Mouse (Mus musculus): ENCODE data around the gene Tmem129. TPM values are rescaled to one million over a fixed set of nuclear protein-coding genes. Genes with fewer than 3 reads are reported as not detected.

Gene Tmem129
- polyA plus RNA-seq, 1 experiment: 50.1 TPM

DNA sequence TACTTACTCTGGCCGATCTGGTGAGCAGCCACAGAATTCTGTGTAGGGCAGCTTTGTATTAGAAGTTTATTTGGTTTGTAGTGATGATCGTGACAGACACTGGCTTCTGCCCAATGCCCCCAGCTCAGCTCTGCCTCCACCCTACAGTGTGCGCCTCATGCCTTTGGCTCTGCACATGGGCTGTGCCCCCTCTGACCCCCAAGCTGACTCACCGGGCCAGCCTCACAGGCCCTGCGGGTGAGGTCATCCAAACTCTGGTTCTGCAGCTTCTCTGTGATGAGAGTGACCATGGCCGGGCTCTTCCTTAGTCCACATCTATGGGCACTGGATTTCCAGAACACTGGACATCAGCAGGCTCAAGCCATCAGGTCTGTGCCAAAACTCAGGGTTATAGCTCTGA is 43.8 kb downstream of the Tmem129 start:
- no peak overlapping the region for H3K4me3 ChIP-seq (replicated peaks; ENCODE audit: insufficient read depth, low read depth, low read length)
- DNase-seq: no peak
- H3K4me1 ChIP-seq (ENCODE audit: control insufficient read depth, insufficient read depth, low read length): peaks cover 20% of the 10 kb centered on the region
- no peaks in the 10 kb centered on the region for H3K27me3 ChIP-seq (ENCODE audit: control insufficient read depth, insufficient read depth, low read length)
- WGBS: 81% methylated on average over 6 of the region's 6 CpGs
- no peak for TF ChIP-seq POLR2A (IDR thresholded peaks at IDR 0.05; ENCODE audit: borderline replicate concordance, insufficient read depth, low read length)
- TF ChIP-seq CTCF (IDR thresholded peaks at IDR 0.05; ENCODE audit: borderline replicate concordance, insufficient read depth, low read depth, low read length): no peak
- no peak overlapping the region for H3K27ac ChIP-seq (ENCODE audit: insufficient read depth, low read length)

- 13% methylated on average over 1 of the region's 1 CpGs for WGBS
- Histone ChIP-seq H3K4me3 (replicated peaks; ENCODE audit: insufficient read depth, low read depth, low read length) (no peak overlapping the region), H3K27ac (ENCODE audit: insufficient read depth, low read length) (no peak overlapping the region; the same call in 1 of the 2 replicates), H3K27me3 (ENCODE audit: control insufficient read depth, insufficient read depth, low read length) (no peaks in the 10 kb centered on the region), H3K4me1 (ENCODE audit: control insufficient read depth, insufficient read depth, low read length) (peaks cover 19% of the 10 kb centered on the region)
- peak; percentile 41 to 52 for DNase-seq
- TF ChIP-seq CTCF (IDR thresholded peaks at IDR 0.05; ENCODE audit: borderline replicate concordance, insufficient read depth, low read depth, low read length) (no peak), POLR2A (IDR thresholded peaks at IDR 0.05; ENCODE audit: borderline replicate concordance, insufficient read depth, low read length) (no peak)
These were observed 46.4 kb downstream of the Tmem129 start for GRCm38 (mm10) chr5:33611795-33612194.

GRCm38 (mm10) chr5:33609226-33609625 is 49.0 kb downstream of the Tmem129 start:
- no peak for TF ChIP-seq POLR2A (IDR thresholded peaks at IDR 0.05; ENCODE audit: borderline replicate concordance, insufficient read depth, low read length)
- no peak for TF ChIP-seq CTCF (IDR thresholded peaks at IDR 0.05; ENCODE audit: borderline replicate concordance, insufficient read depth, low read depth, low read length)
- Histone ChIP-seq H3K27ac (ENCODE audit: insufficient read depth, low read length) (no peak overlapping the region), H3K4me1 (ENCODE audit: control insufficient read depth, insufficient read depth, low read length) (peaks cover 37% of the 10 kb centered on the region), H3K4me3 (replicated peaks; ENCODE audit: insufficient read depth, low read depth, low read length) (no peak overlapping the region), H3K27me3 (ENCODE audit: control insufficient read depth, insufficient read depth, low read length) (no peaks in the 10 kb centered on the region)
- 98% methylated on average over 1 of the region's 1 CpGs for WGBS
- no peak for DNase-seq

- Histone ChIP-seq H3K27ac (ENCODE audit: insufficient read depth, low read length) (no peak overlapping the region), H3K27me3 (ENCODE audit: control insufficient read depth, insufficient read depth, low read length) (no peaks in the 10 kb centered on the region), H3K4me1 (ENCODE audit: control insufficient read depth, insufficient read depth, low read length) (peaks cover 36% of the 10 kb centered on the region), H3K4me3 (replicated peaks; ENCODE audit: insufficient read depth, low read depth, low read length) (no peak overlapping the region)
- TF ChIP-seq POLR2A (IDR thresholded peaks at IDR 0.05; ENCODE audit: borderline replicate concordance, insufficient read depth, low read length) (no peak), CTCF (IDR thresholded peaks at IDR 0.05; ENCODE audit: borderline replicate concordance, insufficient read depth, low read depth, low read length) (no peak)
- 95% methylated on average over 15 of the region's 15 CpGs for WGBS
- no peak for DNase-seq
These were observed 50.8 kb downstream of the Tmem129 start for GRCm38 (mm10) chr5:33607434-33607833.

- 8% methylated on average over 7 of the region's 7 CpGs for WGBS
These were observed 51.6 kb downstream of the Tmem129 start for GRCm38 (mm10) chr5:33606631-33607030.

DNA sequence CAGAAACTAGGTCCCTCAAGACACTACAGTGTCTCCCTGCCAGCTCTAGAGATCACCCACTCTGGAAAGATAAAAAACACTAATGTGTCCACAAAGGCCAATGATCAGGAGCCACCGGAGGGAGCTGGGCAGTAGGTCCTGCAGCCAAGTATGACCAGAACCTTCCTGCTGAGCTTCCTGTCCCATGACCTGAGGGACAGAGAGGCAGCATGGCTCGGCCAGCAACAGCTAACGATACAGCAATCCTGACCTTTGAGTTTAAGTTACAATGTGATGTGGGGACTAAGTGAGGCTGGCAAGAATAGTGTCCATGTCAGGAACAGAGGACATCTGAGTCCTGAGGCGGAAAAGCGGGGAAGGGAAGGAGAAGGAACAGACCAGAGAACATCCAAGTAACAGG is 52.9 kb downstream of the Tmem129 start:
- peak; percentile 34 to 36 for DNase-seq
- Histone ChIP-seq H3K27ac (ENCODE audit: insufficient read depth, low read length) (no peak overlapping the region), H3K4me1 (ENCODE audit: control insufficient read depth, insufficient read depth, low read length) (peaks cover 22% of the 10 kb centered on the region), H3K4me3 (replicated peaks; ENCODE audit: insufficient read depth, low read depth, low read length) (no peak overlapping the region), H3K27me3 (ENCODE audit: control insufficient read depth, insufficient read depth, low read length) (no peaks in the 10 kb centered on the region)
- no peak for TF ChIP-seq CTCF (IDR thresholded peaks at IDR 0.05; ENCODE audit: borderline replicate concordance, insufficient read depth, low read depth, low read length)
- TF ChIP-seq POLR2A (IDR thresholded peaks at IDR 0.05; ENCODE audit: borderline replicate concordance, insufficient read depth, low read length): no peak
- WGBS: 46% methylated on average over 5 of the region's 5 CpGs

More at GRCm38 (mm10) chr5:33606631-33607030, 51.6 kb downstream of the Tmem129 start:
- H3K4me3 ChIP-seq (replicated peaks; ENCODE audit: insufficient read depth, low read depth, low read length): no peak overlapping the region
- peaks cover 28% of the 10 kb centered on the region for H3K4me1 ChIP-seq (ENCODE audit: control insufficient read depth, insufficient read depth, low read length)
- no peak overlapping the region; the same call in 1 of the 2 replicates for H3K27ac ChIP-seq (ENCODE audit: insufficient read depth, low read length)
- TF ChIP-seq POLR2A (IDR thresholded peaks at IDR 0.05; ENCODE audit: borderline replicate concordance, insufficient read depth, low read length) (no peak), CTCF (IDR thresholded peaks at IDR 0.05; ENCODE audit: borderline replicate concordance, insufficient read depth, low read depth, low read length) (no peak)
- DNase-seq: peak; percentile 41 to 44
- H3K27me3 ChIP-seq (ENCODE audit: control insufficient read depth, insufficient read depth, low read length): no peaks in the 10 kb centered on the region

Other genes with a start within 250 kb of the Tmem129 start
- gene Nkx1-1, start 224.4 kb downstream of the Tmem129 start, polyA plus RNA-seq (2012; rRNA removed): 0.14 and 0.33 TPM in 2 replicates
- gene Fam53a, start 28.8 kb downstream of the Tmem129 start, polyA plus RNA-seq (2012; rRNA removed): 18.0 and 18.5 TPM in 2 replicates
- gene Gm9903, start 28.5 kb downstream of the Tmem129 start, polyA plus RNA-seq (2012; rRNA removed): 0.93 and 1.1 TPM in 2 replicates
- 39.4 and 41.8 TPM in 2 replicates for gene Slbp, start 5.8 kb downstream of the Tmem129 start, polyA plus RNA-seq (2012; rRNA removed)
- gene Tacc3, start 288 bp downstream of the Tmem129 start, polyA plus RNA-seq (2012; rRNA removed): 9.2 and 9.8 TPM in 2 replicates
- gene Fgfr3, start 63.3 kb upstream of the Tmem129 start, polyA plus RNA-seq (2012; rRNA removed): 128 and 147 TPM in 2 replicates
- 69.9 and 72.4 TPM in 2 replicates for gene Letm1, start 124.4 kb upstream of the Tmem129 start, polyA plus RNA-seq (2012; rRNA removed)
- 43.1 and 43.3 TPM in 2 replicates for gene Nsd2, start 162.3 kb upstream of the Tmem129 start, polyA plus RNA-seq (2012; rRNA removed)